Mouse (Mus musculus): ENCODE measurements around the gene Lacc1.

Lacc1 gene

DNA sequence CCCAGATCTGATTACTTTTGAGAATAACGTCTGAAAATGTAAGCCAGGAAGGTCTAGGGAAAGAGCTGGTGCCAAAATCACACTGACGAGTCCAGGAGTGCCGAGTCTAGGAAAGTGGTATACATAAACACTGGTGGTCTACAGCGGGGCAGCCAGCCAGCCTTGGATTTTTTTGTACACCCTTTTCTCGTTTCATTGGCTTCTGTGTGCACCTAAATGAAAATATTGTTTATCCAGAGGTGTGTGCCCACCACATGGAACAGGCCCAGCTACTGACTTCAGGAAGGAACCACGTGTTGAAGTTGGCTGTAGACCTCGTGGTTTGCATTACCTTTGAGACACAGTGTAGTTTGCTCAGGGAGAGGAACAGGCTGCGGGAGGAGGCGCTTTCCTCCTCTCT lies 57.1 kb downstream of the Lacc1 start:
- no peak for DNase-seq (ENCODE audit: low spot score)
